Mouse (Mus musculus) stomach, postnatal 0 days (tissue): ENCODE results near the gene Mknk2. TPM values are rescaled to one million over a fixed set of nuclear protein-coding genes. Genes with fewer than 3 reads are reported as not detected.
A peak's percentile ranks its signal among the peaks of the same experiment; 100 is the strongest.

Experiments used
- ATAC-seq: fragments of 200-750 bp; cut with Nextera tagmentation; 2 replicates; pipeline ENCODE4 v1.8.0; 2017; ENCODE audit not compliant: low FRiP score, low TSS enrichment
- DNase-seq: peaks from one replicate; pipeline ENCODE4 v3.0.0-alpha.2; 2016; ENCODE audit warnings: low spot score
- H3K27ac ChIP-seq: fragments of 300-500 bp; sonication (generic); replicated peaks from 2 replicates; pipeline ENCODE4 v1.5.1; 2014; ENCODE audit warnings: mild to moderate bottlenecking, control low read depth
- H3K27me3 ChIP-seq: fragments of 300-500 bp; sonication (generic); 2 replicates; pipeline ENCODE4 v1.6.1; 2014; ENCODE audit warnings: low read length; ENCODE audit not compliant: control insufficient read depth, insufficient read depth
- H3K36me3 ChIP-seq: fragments of 300-500 bp; sonication (generic); 2 replicates; pipeline ENCODE4 v1.6.1; 2014; ENCODE audit warnings: low read length, mixed read lengths; ENCODE audit not compliant: control insufficient read depth, insufficient read depth
- H3K4me1 ChIP-seq: fragments of 300-500 bp; sonication (generic); replicated peaks from 2 replicates; pipeline ENCODE4 v1.6.1; 2014; ENCODE audit warnings: antibody characterized with exemption; ENCODE audit not compliant: control insufficient read depth, insufficient read depth
- H3K4me2 ChIP-seq: fragments of 300-500 bp; sonication (generic); replicated peaks from 2 replicates; pipeline ENCODE4 v1.6.1; 2014; ENCODE audit warnings: low read depth, mild to moderate bottlenecking, control low read depth, moderate library complexity
- H3K4me3 ChIP-seq: fragments of 300-500 bp; sonication (generic); 2 replicates; pipeline ENCODE4 v1.5.1; 2014; ENCODE audit warnings: low read depth, low read length, control low read depth
- H3K9ac ChIP-seq: fragments of 300-500 bp; sonication (generic); 2 replicates; pipeline ENCODE4 v1.6.1; 2014; ENCODE audit warnings: mild to moderate bottlenecking, low read length, control low read depth, mixed read lengths
- H3K9me3 ChIP-seq: fragments of 300-500 bp; sonication (generic); 2 replicates; pipeline ENCODE4 v1.6.1; 2016; ENCODE audit warnings: low read length; ENCODE audit not compliant: control insufficient read depth
- CTCF ChIP-seq: IDR thresholded peaks from 2 replicates; pipeline ENCODE4 v1.5.1; 2016; ENCODE audit warnings: antibody characterized with exemption, low read depth, mild to moderate bottlenecking, moderate library complexity
- EP300 ChIP-seq: optimal IDR thresholded peaks from 2 replicates; pipeline ENCODE3; 2016; ENCODE audit warnings: antibody characterized with exemption
- WGBS: fragments of 180-500 bp; shearing (Covaris S2); extraction: QIAGEN DNeasy Blood & Tissue Kit; methylation state at CpG from one replicate; pipeline ENCODE4 v1.1.7; 2014; 5-methylcytosine and 5-hydroxymethylcytosine counted together
- polyA plus RNA-seq: library from polyadenylated mRNA; unstranded; fragments of >200 nt; fragmentation: Nextera tagmentation; extraction: Ambion mirVana; gene quantifications from 2 replicates; pipeline ENCODE4 v1.2.1, GENCODE M21; 2015

Gene Mknk2
- polyA plus RNA-seq, 1 experiment from 2014 or later = 55.2 TPM

- Histone ChIP-seq H3K4me2 (peak overlapping the region; percentile 86), H3K4me1 (peaks cover 33% of the 10 kb centered on the region), H3K27ac (peak overlapping the region; percentile 93), H3K27me3 (no peaks in the 10 kb centered on the region), H3K4me3 (peak overlapping the region; percentile 92), H3K9ac (peak overlapping the region; percentile 98), H3K9me3 (no peaks in the 10 kb centered on the region), H3K36me3 (peaks cover 27% of the 10 kb centered on the region)
- ATAC-seq (no peak), DNase-seq (peak; percentile 31)
- WGBS = 6% methylated on average over 6 of the region's 6 CpGs
- TF ChIP-seq CTCF (no peak), EP300 (no peak)
Observed at GRCm38 (mm10) chr10:80674851-80675404, 3.0 kb downstream of the Mknk2 start.

GRCm38 (mm10) chr10:80674161-80674711 is 3.7 kb downstream of the Mknk2 start:
- Histone ChIP-seq H3K4me3 (peak overlapping the region; percentile 92), H3K27ac (peak overlapping the region; percentile 93), H3K36me3 (peaks cover 33% of the 10 kb centered on the region), H3K4me2 (peak overlapping the region; percentile 86), H3K9ac (peak overlapping the region; percentile 98), H3K4me1 (peaks cover 31% of the 10 kb centered on the region), H3K27me3 (no peaks in the 10 kb centered on the region), H3K9me3 (no peaks in the 10 kb centered on the region)
- WGBS = 39% methylated on average over 5 of the region's 5 CpGs
- TF ChIP-seq EP300 = no peak
- TF ChIP-seq CTCF = no peak; the same call in 1 of the 2 replicates
- DNase-seq (peak; percentile 48), ATAC-seq (no peak)

GRCm38 (mm10) chr10:80673690-80674089 is 4.2 kb downstream of the Mknk2 start:
- peak overlapping the region; percentile 92 for H3K4me3 ChIP-seq
- TF ChIP-seq EP300 (no peak), CTCF (no peak)
- ATAC-seq (no peak), DNase-seq (no peak)
- H3K36me3 ChIP-seq = peaks cover 38% of the 10 kb centered on the region
- no peaks in the 10 kb centered on the region for H3K9me3 ChIP-seq
- WGBS = 71% methylated on average over 3 of the region's 3 CpGs
- H3K4me1 ChIP-seq = peaks cover 26% of the 10 kb centered on the region
- H3K27me3 ChIP-seq = no peaks in the 10 kb centered on the region
- peak overlapping the region; percentile 93; the same call in 1 of the 2 replicates for H3K27ac ChIP-seq
- H3K9ac ChIP-seq = peak overlapping the region; percentile 98; the same call in 1 of the 2 replicates
- peak overlapping the region; percentile 86 for H3K4me2 ChIP-seq

DNA sequence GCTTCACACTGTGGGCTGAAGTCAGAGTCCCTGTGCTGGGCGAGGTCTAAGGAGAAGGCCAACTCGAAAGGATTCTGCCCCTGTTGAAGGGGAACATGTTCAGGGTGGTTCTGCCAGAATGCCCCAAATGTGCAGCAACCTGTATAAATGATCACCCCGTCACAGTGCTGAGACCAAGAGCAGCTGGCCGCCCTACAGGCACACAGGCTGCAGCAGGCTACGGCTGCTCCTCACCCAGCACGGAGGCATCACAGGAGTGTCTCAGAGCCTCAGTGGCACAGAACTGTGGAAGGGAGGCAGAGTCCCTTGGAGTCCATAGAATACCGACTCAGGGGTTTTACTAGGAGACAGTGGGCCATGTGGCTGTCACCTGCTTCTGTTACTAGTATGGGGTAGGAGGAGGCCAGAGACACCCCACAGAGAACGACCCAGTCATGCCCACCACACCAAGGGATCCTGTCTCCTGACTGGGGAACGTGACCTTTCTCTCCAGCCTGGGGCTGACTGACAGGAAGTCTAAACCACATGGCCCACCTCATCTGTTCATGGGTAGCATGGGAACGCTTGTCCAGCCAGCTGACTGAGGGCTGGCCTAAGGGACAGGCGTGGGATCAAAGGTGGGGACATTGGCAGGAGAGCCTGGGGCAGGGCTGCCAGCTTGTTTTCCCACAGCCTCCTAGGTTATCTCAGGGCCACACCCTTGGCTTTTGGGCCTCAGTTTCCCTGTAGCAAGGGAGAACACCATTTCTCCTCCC is 5.8 kb downstream of the Mknk2 start:
- Histone ChIP-seq H3K4me3 (no peak overlapping the region), H3K27me3 (no peaks in the 10 kb centered on the region), H3K27ac (no peak overlapping the region), H3K36me3 (peaks cover 54% of the 10 kb centered on the region), H3K9ac (no peak overlapping the region; the same call in 1 of the 2 replicates), H3K4me2 (no peak overlapping the region), H3K4me1 (peaks cover 13% of the 10 kb centered on the region), H3K9me3 (no peaks in the 10 kb centered on the region)
- no peak for ATAC-seq
- no peak for DNase-seq
- WGBS = 70% methylated on average over 11 of the region's 11 CpGs
- TF ChIP-seq EP300 (no peak), CTCF (no peak)

GRCm38 (mm10) chr10:80671251-80671650 is 6.7 kb downstream of the Mknk2 start:
- H3K9me3 ChIP-seq = no peaks in the 10 kb centered on the region
- DNase-seq (no peak), ATAC-seq (no peak)
- TF ChIP-seq CTCF = no peak
- no peak for TF ChIP-seq EP300
- H3K9ac ChIP-seq = no peak overlapping the region
- peaks cover 58% of the 10 kb centered on the region for H3K36me3 ChIP-seq
- no peak overlapping the region for H3K27ac ChIP-seq
- no peaks in the 10 kb centered on the region for H3K27me3 ChIP-seq
- H3K4me3 ChIP-seq = no peak overlapping the region
- peaks cover 11% of the 10 kb centered on the region for H3K4me1 ChIP-seq
- no peak overlapping the region for H3K4me2 ChIP-seq
- WGBS = 85% methylated on average over 4 of the region's 4 CpGs
